Mouse (Mus musculus): ENCODE measurements around the gene Gm17334. TPM values are rescaled to one million over a fixed set of nuclear protein-coding genes. Genes with fewer than 3 reads are reported as not detected.

Gm17334 gene
- polyA plus RNA-seq (2015; fragmentation: Nextera tagmentation; extraction: Ambion mirVana), result 0.27 and 0.30 TPM in 2 replicates

DNA sequence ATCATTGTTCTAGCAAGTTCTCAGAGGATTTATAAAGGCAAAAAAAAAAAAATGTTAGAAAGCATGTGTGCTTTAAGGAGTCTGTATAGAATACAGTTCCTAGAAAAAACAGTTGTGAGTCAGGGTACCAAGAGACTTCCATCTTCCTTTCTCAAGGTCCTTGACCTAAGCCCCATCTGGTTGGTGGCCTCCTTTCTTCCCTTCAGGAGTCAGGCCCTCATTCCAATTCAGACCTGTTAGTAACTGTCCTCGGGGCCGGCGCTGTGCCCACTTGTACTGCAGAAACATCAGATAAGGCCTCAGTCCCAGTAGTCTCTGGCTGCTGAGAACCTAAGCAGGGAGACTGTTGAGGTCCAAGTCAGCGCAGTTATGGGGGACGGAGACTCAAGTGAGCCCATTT is at the start of gene Gm17334:
Gene Gm17334 (minus strand): TSS at position 101 of the 400 bp plus-strand sequence.
- no peak for ATAC-seq (ENCODE audit: low FRiP score, low TSS enrichment)
- Histone ChIP-seq H3K9ac (replicated peaks; ENCODE audit: low read length) (no peak within 1 kb of the TSS), H3K36me3 (ENCODE audit: insufficient read depth, low read length) (peaks cover 18% of the 10 kb centered on the region)

GRCm38 (mm10) chr11:53821945-53822338 is 49.0 kb upstream of the Gm17334 start:
- H3K9me3 ChIP-seq (ENCODE audit: low read length), result no peaks in the 10 kb centered on the region
- H3K27ac ChIP-seq (ENCODE audit: low read length), result no peak overlapping the region
- H3K4me2 ChIP-seq (replicated peaks; ENCODE audit: low read depth, low read length), result no peak overlapping the region
- H3K9ac ChIP-seq (replicated peaks; ENCODE audit: low read length), result no peak overlapping the region
- no peaks in the 10 kb centered on the region for H3K36me3 ChIP-seq (ENCODE audit: insufficient read depth, low read length)
- 94% methylated on average over 3 of the region's 3 CpGs for WGBS
- no peaks in the 10 kb centered on the region; the same call in 1 of the 2 replicates for H3K4me1 ChIP-seq (ENCODE audit: insufficient read depth, low read length)
- no peak for ATAC-seq (ENCODE audit: low FRiP score, low TSS enrichment)
- H3K4me3 ChIP-seq (ENCODE audit: low read length), result no peak overlapping the region
- H3K27me3 ChIP-seq (ENCODE audit: insufficient read depth, low read length), result no peaks in the 10 kb centered on the region

More for the DNA sequence above, at the start of gene Gm17334:
- no peak within 1 kb of the TSS for H3K4me2 ChIP-seq (replicated peaks; ENCODE audit: low read depth, low read length)
- 95% methylated on average over 5 of the region's 5 CpGs for WGBS
- no peaks in the 10 kb centered on the region for H3K9me3 ChIP-seq (ENCODE audit: low read length)
- H3K27ac ChIP-seq (ENCODE audit: low read length), result no peak within 1 kb of the TSS
- H3K4me1 ChIP-seq (ENCODE audit: insufficient read depth, low read length), result no peaks in the 10 kb centered on the region
- no peak within 1 kb of the TSS for H3K4me3 ChIP-seq (ENCODE audit: low read length)
- no peaks in the 10 kb centered on the region for H3K27me3 ChIP-seq (ENCODE audit: insufficient read depth, low read length)

DNA sequence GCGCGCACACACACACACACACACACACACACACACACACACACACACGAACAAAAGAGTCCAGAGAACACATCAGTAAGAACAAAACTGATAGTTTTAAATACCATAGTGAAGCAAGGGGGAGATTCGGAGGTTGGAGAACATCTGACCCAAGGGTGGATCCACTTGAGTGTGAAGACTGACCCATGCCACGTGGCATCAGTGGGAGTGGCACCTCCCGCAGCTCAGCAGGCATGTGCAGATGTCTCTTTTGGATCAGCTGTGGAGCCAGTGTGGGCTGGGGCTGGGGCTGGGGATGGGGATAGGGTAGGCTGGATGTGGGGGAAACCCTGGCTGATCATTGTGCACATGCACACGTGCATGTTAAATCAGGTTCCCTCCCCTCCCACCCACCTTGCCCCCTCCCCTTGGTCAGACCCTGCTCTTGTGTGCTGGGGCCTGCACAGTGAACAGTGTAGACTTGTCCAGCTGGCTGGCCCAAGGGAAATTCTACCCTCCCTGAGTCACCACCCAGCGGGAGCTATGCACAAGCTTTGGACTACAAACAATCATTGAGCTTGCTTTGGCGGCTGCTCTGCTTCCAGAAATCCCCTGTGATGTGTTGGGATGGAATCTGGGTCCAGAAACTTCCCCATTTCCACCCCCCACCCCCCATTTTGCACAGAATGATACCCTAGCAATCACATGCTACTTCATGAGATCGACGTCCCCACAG is 48.4 kb upstream of the Gm17334 start:
- Histone ChIP-seq H3K9me3 (ENCODE audit: low read length) (no peaks in the 10 kb centered on the region), H3K4me3 (ENCODE audit: low read length) (no peak overlapping the region), H3K36me3 (ENCODE audit: insufficient read depth, low read length) (no peaks in the 10 kb centered on the region), H3K9ac (replicated peaks; ENCODE audit: low read length) (no peak overlapping the region), H3K4me1 (ENCODE audit: insufficient read depth, low read length) (no peaks in the 10 kb centered on the region; the same call in 1 of the 2 replicates), H3K27ac (ENCODE audit: low read length) (no peak overlapping the region), H3K27me3 (ENCODE audit: insufficient read depth, low read length) (no peaks in the 10 kb centered on the region), H3K4me2 (replicated peaks; ENCODE audit: low read depth, low read length) (no peak overlapping the region)
- WGBS, result 80% methylated on average over 11 of the region's 11 CpGs
- ATAC-seq (ENCODE audit: low FRiP score, low TSS enrichment), result no peak

DNA sequence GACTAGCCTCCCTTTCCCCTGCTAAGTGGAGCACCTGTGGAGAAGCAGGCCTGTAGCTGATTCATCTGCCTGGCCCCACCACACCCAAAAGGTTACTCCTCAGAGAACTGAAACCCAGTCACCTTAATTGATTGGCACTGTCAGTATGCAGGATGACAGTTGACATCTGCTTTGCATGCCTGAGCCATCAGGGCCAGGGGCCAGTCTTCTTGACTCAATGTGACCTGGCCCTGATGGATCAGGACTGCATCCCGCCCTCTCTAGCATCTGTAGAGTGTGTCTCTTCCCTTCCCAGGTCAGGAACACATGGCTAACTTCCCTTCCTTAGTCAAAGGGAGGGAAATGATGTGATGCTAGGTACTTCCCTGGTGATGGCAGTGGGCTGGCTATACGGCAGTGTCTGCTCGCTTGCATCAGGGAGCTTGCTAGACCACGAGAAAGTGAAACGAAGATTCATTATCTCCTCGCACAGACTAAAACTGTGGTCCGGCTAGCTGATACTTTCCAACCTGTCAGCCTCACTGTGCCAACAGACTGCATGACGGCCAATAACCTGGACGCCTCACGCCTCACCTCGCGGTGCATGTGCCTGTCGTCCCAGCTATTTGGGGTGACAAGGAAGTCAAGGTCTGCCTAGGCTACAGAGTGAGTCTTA is 47.7 kb upstream of the Gm17334 start:
- H3K9me3 ChIP-seq (ENCODE audit: low read length), result no peaks in the 10 kb centered on the region
- no peak for ATAC-seq (ENCODE audit: low FRiP score, low TSS enrichment)
- WGBS, result 85% methylated on average over 13 of the region's 13 CpGs
- H3K27me3 ChIP-seq (ENCODE audit: insufficient read depth, low read length), result no peaks in the 10 kb centered on the region
- no peaks in the 10 kb centered on the region; the same call in 1 of the 2 replicates for H3K4me1 ChIP-seq (ENCODE audit: insufficient read depth, low read length)
- no peak overlapping the region for H3K9ac ChIP-seq (replicated peaks; ENCODE audit: low read length)
- no peaks in the 10 kb centered on the region for H3K36me3 ChIP-seq (ENCODE audit: insufficient read depth, low read length)
- no peak overlapping the region for H3K4me3 ChIP-seq (ENCODE audit: low read length)
- no peak overlapping the region for H3K4me2 ChIP-seq (replicated peaks; ENCODE audit: low read depth, low read length)
- H3K27ac ChIP-seq (ENCODE audit: low read length), result no peak overlapping the region

DNA sequence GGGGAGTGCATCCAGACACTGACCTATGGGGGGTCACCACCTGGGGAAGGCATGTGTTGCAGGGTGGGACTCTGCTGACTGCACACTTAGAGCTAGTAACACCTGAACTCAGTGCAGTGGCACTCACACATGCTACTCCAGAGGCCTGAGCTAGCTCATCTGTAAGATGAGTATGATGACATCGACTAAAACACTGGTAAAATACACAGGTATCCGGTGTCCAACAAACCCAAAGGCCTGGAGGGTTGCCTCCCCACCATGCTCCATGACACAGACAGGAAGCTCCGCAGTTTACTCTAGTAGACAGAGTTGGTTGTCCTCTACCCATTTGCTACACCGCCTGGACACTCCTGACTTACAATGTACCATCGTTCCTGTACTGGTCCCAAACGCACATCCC is 46.5 kb upstream of the Gm17334 start:
- H3K4me1 ChIP-seq (ENCODE audit: insufficient read depth, low read length), result no peaks in the 10 kb centered on the region; the same call in 1 of the 2 replicates
- no peak overlapping the region for H3K4me2 ChIP-seq (replicated peaks; ENCODE audit: low read depth, low read length)
- no peaks in the 10 kb centered on the region for H3K27me3 ChIP-seq (ENCODE audit: insufficient read depth, low read length)
- ATAC-seq (ENCODE audit: low FRiP score, low TSS enrichment), result no peak; the same call in 1 of the 2 replicates
- no peak overlapping the region for H3K27ac ChIP-seq (ENCODE audit: low read length)
- no peaks in the 10 kb centered on the region for H3K36me3 ChIP-seq (ENCODE audit: insufficient read depth, low read length)
- 91% methylated on average over 6 of the region's 6 CpGs for WGBS
- no peak overlapping the region for H3K9ac ChIP-seq (replicated peaks; ENCODE audit: low read length)
- H3K9me3 ChIP-seq (ENCODE audit: low read length), result no peaks in the 10 kb centered on the region
- H3K4me3 ChIP-seq (ENCODE audit: low read length), result no peak overlapping the region

GRCm38 (mm10) chr11:53818794-53819193 is 45.8 kb upstream of the Gm17334 start:
- Histone ChIP-seq H3K4me2 (replicated peaks; ENCODE audit: low read depth, low read length) (no peak overlapping the region), H3K27ac (ENCODE audit: low read length) (no peak overlapping the region), H3K9ac (replicated peaks; ENCODE audit: low read length) (no peak overlapping the region), H3K36me3 (ENCODE audit: insufficient read depth, low read length) (no peaks in the 10 kb centered on the region), H3K27me3 (ENCODE audit: insufficient read depth, low read length) (no peaks in the 10 kb centered on the region), H3K4me3 (ENCODE audit: low read length) (no peak overlapping the region), H3K4me1 (ENCODE audit: insufficient read depth, low read length) (no peaks in the 10 kb centered on the region; the same call in 1 of the 2 replicates), H3K9me3 (ENCODE audit: low read length) (no peaks in the 10 kb centered on the region)
- ATAC-seq (ENCODE audit: low FRiP score, low TSS enrichment), result no peak
- WGBS, result 49% methylated on average over 6 of the region's 6 CpGs

DNA sequence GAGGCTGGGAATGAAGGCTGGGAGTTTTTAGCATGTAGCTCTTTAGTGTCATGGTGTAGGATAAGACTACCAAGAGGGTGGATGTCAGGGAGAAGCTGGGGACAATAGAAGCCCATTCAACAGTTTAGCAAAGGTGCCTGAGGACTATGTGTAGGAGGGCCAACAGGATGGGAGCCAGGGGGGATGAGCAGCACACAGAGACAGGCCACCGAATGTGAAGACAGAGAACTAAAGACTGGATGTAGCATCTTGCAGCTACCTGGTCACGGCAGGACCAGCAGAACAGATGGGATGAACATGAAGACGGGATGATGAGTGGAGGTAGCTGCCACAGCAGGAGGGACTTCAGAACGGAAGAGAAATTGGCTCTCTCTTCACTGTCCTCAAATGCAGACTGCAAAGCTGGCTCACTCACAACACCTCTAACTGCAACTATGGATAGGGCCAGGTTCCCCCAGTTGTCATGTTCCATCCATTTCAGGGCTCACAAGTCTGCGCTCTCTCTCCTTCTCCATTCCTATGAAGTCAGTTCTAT is 43.9 kb upstream of the Gm17334 start:
- no peaks in the 10 kb centered on the region for H3K36me3 ChIP-seq (ENCODE audit: insufficient read depth, low read length)
- no peak overlapping the region for H3K27ac ChIP-seq (ENCODE audit: low read length)
- ATAC-seq (ENCODE audit: low FRiP score, low TSS enrichment), result no peak
- no peaks in the 10 kb centered on the region for H3K27me3 ChIP-seq (ENCODE audit: insufficient read depth, low read length)
- 92% methylated on average over 5 of the region's 5 CpGs for WGBS
- H3K4me2 ChIP-seq (replicated peaks; ENCODE audit: low read depth, low read length), result no peak overlapping the region
- no peak overlapping the region for H3K9ac ChIP-seq (replicated peaks; ENCODE audit: low read length)
- H3K4me1 ChIP-seq (ENCODE audit: insufficient read depth, low read length), result no peaks in the 10 kb centered on the region; the same call in 1 of the 2 replicates
- H3K9me3 ChIP-seq (ENCODE audit: low read length), result no peaks in the 10 kb centered on the region
- H3K4me3 ChIP-seq (ENCODE audit: low read length), result no peak overlapping the region

- ATAC-seq (ENCODE audit: low FRiP score, low TSS enrichment), result no peak
- no peaks in the 10 kb centered on the region for H3K9me3 ChIP-seq (ENCODE audit: low read length)
- no peaks in the 10 kb centered on the region for H3K27me3 ChIP-seq (ENCODE audit: insufficient read depth, low read length)
- no peak overlapping the region for H3K4me3 ChIP-seq (ENCODE audit: low read length)
- no peak overlapping the region for H3K4me2 ChIP-seq (replicated peaks; ENCODE audit: low read depth, low read length)
- H3K4me1 ChIP-seq (ENCODE audit: insufficient read depth, low read length), result no peaks in the 10 kb centered on the region; the same call in 1 of the 2 replicates
- no peaks in the 10 kb centered on the region for H3K36me3 ChIP-seq (ENCODE audit: insufficient read depth, low read length)
- no peak overlapping the region for H3K9ac ChIP-seq (replicated peaks; ENCODE audit: low read length)
- WGBS, result 55% methylated on average over 3 of the region's 3 CpGs
- no peak overlapping the region for H3K27ac ChIP-seq (ENCODE audit: low read length)
Observed at GRCm38 (mm10) chr11:53814810-53815209, 41.8 kb upstream of the Gm17334 start.

DNA sequence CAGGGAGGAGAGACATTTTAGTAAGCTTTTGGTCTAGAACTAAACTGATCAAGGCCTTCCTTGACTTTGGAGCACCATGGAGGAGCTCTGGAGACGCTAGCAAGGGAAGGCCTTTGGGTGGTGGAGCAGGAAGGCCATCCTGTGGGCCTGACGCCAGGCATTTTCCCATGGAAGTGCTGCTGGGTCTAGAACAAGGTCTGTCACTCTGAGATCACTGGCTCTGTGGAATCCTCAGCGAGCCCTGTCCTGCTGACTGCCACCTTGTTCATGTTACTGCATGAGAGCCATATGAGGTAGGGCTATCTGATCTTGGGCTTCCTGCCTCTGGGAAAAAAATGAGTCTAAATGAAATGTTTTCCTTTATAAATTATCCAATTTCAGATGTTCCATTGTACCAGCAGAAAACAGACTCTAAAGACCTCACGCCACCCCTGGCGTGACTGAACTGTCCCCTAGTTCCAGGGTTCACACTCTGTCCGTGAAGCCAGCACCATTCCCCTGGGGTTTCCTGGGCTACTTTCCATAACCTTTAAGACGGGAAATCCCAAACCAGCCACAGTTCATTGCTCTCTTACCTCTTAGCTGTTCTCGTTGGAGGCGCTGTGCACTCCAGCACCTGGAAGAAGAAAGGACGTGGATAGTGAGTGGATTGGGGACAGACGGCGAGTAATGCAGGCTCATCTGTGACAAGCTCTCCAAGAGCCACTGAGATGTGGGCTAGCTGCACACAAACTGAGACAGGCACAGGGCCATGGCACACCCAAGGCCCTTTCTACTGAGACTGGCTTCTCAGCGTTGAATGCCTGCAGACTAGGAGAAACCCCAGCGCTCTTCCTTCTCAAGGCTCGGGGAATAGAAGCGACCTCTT is 40.2 kb upstream of the Gm17334 start:
- Histone ChIP-seq H3K4me1 (ENCODE audit: insufficient read depth, low read length) (no peaks in the 10 kb centered on the region), H3K27ac (ENCODE audit: low read length) (no peak overlapping the region), H3K4me2 (replicated peaks; ENCODE audit: low read depth, low read length) (no peak overlapping the region), H3K36me3 (ENCODE audit: insufficient read depth, low read length) (no peaks in the 10 kb centered on the region), H3K27me3 (ENCODE audit: insufficient read depth, low read length) (no peaks in the 10 kb centered on the region), H3K4me3 (ENCODE audit: low read length) (no peak overlapping the region), H3K9ac (replicated peaks; ENCODE audit: low read length) (no peak overlapping the region), H3K9me3 (ENCODE audit: low read length) (no peaks in the 10 kb centered on the region)
- WGBS, result 73% methylated on average over 16 of the region's 16 CpGs
- no peak for ATAC-seq (ENCODE audit: low FRiP score, low TSS enrichment)

Data from kidney, embryonic 16.5 days (tissue).